Mouse (Mus musculus) forebrain, embryonic 16.5 days (tissue): Measurements from ENCODE around the gene Atp6v0a1. TPM values are rescaled to one million over a fixed set of nuclear protein-coding genes. Genes with fewer than 3 reads are reported as not detected.

Experiments
- ATAC-seq: fragments of 200-750 bp; cut with Nextera tagmentation; 2 replicates; pipeline ENCODE4 v1.8.0; 2017; ENCODE audit warnings: mild to moderate bottlenecking, moderate library complexity
- H3K27ac ChIP-seq: fragments of 300-500 bp; sonication (generic); 2 replicates; pipeline ENCODE4 v1.5.1; 2014; ENCODE audit warnings: low read length, control low read depth
- H3K27me3 ChIP-seq: fragments of 300-500 bp; sonication (generic); replicated peaks from 2 replicates; pipeline ENCODE4 v1.6.1; 2014; ENCODE audit warnings: low read length; ENCODE audit not compliant: control insufficient read depth, insufficient read depth
- H3K36me3 ChIP-seq: fragments of 300-500 bp; sonication (generic); 2 replicates; pipeline ENCODE4 v1.6.1; 2014; ENCODE audit not compliant: control insufficient read depth, insufficient read depth
- H3K4me1 ChIP-seq: fragments of 300-500 bp; sonication (generic); replicated peaks from 2 replicates; pipeline ENCODE4 v1.6.1; 2014; ENCODE audit warnings: low read length; ENCODE audit not compliant: control insufficient read depth, insufficient read depth
- H3K4me2 ChIP-seq: fragments of 300-500 bp; sonication (generic); 2 replicates; pipeline ENCODE4 v1.6.1; 2014; ENCODE audit warnings: mild to moderate bottlenecking, low read length, control low read depth
- H3K4me3 ChIP-seq: fragments of 300-500 bp; sonication (generic); replicated peaks from 2 replicates; pipeline ENCODE4 v1.5.1; 2014; ENCODE audit warnings: mild to moderate bottlenecking, low read length, control low read depth
- H3K9ac ChIP-seq: fragments of 300-500 bp; sonication (generic); replicated peaks from 2 replicates; pipeline ENCODE4 v1.6.1; 2014; ENCODE audit warnings: low read depth, low read length, control low read depth
- H3K9me3 ChIP-seq: fragments of 300-500 bp; sonication (generic); 2 replicates; pipeline ENCODE4 v1.6.1; 2016; ENCODE audit warnings: low read length; ENCODE audit not compliant: control insufficient read depth
- WGBS: fragments of 180-500 bp; shearing (Covaris S2); extraction: QIAGEN DNeasy Blood & Tissue Kit; methylation state at CpG from one replicate; pipeline ENCODE4 v1.1.7; 2014; 5-methylcytosine and 5-hydroxymethylcytosine counted together
- polyA plus RNA-seq: library from polyadenylated mRNA; unstranded; fragments of >200 nt; fragmentation: Nextera tagmentation; extraction: Ambion mirVana; gene quantifications from 2 replicates; pipeline ENCODE4 v1.2.1, GENCODE M21; 2015

The Atp6v0a1 gene
- polyA plus RNA-seq = 90.6 and 111 TPM in 2 replicates

DNA sequence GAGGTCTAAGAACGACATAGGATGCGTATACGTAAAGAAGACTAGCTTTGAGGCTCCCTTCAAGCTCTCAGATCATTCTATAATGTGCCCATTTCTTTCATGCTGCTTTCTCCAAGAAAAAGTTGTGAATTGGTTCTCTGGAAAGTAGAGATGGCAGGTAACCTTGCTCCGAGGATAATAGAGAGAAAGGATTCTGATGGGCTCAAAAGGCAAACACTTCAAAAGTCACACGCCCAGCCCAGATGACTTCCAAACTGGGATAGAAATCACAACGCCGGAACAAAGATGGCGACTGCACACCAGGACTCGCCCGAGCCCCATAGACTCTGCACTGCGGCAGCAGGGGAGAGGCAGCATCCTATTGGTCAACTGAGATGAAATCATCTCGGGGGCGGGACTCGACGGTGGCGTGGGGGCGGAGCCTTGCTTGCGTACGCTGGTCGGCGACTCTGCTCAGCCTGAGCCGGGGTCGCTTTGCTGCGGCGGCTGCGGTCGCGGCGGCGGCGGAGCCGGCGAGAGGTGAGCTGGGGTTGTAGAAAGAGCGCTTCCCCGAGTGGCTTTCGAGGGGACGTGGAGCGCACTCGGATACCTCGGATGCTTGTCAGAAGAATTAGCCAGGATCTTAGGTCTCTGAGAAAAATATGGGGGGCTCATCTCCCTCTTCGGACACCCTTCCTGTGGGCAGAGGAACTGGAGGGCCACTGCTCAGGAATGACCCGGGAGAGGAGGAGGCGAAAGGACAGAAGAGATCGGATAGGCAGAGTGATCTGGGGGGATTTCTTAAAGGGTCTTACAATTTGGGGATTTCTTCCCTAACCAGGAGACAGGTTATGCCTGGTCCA is at the start of gene Atp6v0a1:
Atp6v0a1 (plus strand) TSS at position 407 of the 842 bp plus-strand sequence.
- Histone ChIP-seq H3K4me1 (peaks cover 19% of the 10 kb centered on the region), H3K4me3 (peak within 1 kb of the TSS; percentile 65), H3K27me3 (0 out of 2 replicates have a peak, but pooled peaks cover 2% of the 10 kb centered on the region), H3K36me3 (peaks cover 3% of the 10 kb centered on the region; the same call in 1 of the 2 replicates), H3K27ac (peak within 1 kb of the TSS; percentile 88), H3K4me2 (peak within 1 kb of the TSS; percentile 51), H3K9me3 (no peaks in the 10 kb centered on the region), H3K9ac (peak within 1 kb of the TSS; percentile 77)
- ATAC-seq = peak; percentile 100
- WGBS = under 1% methylated on average over 44 of the region's 44 CpGs

DNA sequence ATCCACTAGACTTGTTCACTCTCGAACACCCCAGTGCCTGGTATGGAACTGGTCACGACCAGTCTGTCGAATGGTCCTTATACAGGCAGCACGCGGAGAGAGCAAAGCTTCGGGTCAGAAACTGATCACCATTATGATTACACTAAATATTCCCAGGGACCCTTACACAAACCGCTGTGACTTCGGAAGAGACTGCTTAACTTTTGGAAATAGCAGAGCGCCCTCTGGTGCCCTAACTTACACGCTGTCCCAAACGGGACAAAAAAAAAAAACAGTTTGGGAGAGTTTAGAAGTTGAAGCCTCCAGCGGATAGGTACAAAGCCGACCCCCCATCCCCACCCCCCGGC is 49.8 kb upstream of the Atp6v0a1 start:
- no peak overlapping the region; the same call in 1 of the 2 replicates for H3K4me2 ChIP-seq
- peaks cover 26% of the 10 kb centered on the region for H3K27me3 ChIP-seq
- no peaks in the 10 kb centered on the region for H3K36me3 ChIP-seq
- H3K9ac ChIP-seq = no peak overlapping the region
- no peak for ATAC-seq
- H3K4me3 ChIP-seq = no peak overlapping the region
- 3% methylated on average over 14 of the region's 14 CpGs for WGBS
- H3K9me3 ChIP-seq = no peaks in the 10 kb centered on the region
- no peak overlapping the region for H3K27ac ChIP-seq
- peaks cover 12% of the 10 kb centered on the region for H3K4me1 ChIP-seq

DNA sequence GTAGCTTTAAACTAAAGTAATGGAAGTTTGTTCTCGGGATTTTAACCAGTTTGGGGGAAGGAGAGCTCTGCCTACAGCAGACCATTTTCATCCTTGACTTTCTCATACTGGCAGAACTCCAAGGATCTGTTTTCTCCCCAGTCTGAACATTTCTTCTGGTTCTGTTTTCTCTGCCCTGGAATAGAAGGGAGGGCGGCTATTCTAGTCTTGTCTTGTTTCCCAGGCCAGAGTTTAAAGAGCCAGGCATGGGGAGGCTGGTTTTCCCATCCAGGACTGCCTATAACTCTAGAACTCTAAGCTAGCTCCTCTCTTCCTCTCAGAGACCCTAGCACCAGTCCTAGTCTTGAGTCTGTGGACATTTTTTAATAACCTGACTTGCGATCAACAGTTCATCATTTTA is 49.4 kb upstream of the Atp6v0a1 start:
- H3K27me3 ChIP-seq = peaks cover 26% of the 10 kb centered on the region
- no peak overlapping the region for H3K27ac ChIP-seq
- no peak overlapping the region for H3K4me2 ChIP-seq
- H3K9me3 ChIP-seq = no peaks in the 10 kb centered on the region
- H3K4me1 ChIP-seq = peaks cover 12% of the 10 kb centered on the region
- no peak for ATAC-seq
- H3K9ac ChIP-seq = no peak overlapping the region
- 30% methylated on average over 3 of the region's 3 CpGs for WGBS
- H3K4me3 ChIP-seq = no peak overlapping the region
- no peaks in the 10 kb centered on the region for H3K36me3 ChIP-seq

DNA sequence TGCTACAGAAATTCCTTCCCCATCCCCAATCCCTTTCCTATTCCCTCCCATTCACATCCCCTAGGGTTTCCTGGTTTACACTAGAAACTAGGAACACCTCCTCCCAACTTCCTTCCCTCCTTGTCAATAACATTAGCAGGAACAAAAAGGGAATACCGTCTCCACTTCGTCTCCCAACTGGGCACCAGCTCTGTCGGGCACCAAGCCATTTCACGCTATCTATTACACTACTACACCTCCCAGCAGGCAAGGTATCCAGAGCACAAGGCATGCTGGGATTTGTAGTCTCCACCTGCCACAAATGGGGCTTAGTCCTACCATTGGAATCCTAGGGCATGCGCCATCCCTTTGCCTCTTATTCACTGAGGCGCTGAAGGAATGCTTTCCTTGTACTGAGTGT is 48.7 kb upstream of the Atp6v0a1 start:
- ATAC-seq = peak; percentile 87
- peaks cover 12% of the 10 kb centered on the region for H3K4me1 ChIP-seq
- peaks cover 26% of the 10 kb centered on the region for H3K27me3 ChIP-seq
- H3K9ac ChIP-seq = no peak overlapping the region
- no peak overlapping the region for H3K4me3 ChIP-seq
- H3K4me2 ChIP-seq = peak overlapping the region; percentile 31; the same call in 1 of the 2 replicates
- no peak overlapping the region for H3K27ac ChIP-seq
- 3% methylated on average over 6 of the region's 6 CpGs for WGBS
- no peaks in the 10 kb centered on the region for H3K36me3 ChIP-seq
- no peaks in the 10 kb centered on the region for H3K9me3 ChIP-seq

DNA sequence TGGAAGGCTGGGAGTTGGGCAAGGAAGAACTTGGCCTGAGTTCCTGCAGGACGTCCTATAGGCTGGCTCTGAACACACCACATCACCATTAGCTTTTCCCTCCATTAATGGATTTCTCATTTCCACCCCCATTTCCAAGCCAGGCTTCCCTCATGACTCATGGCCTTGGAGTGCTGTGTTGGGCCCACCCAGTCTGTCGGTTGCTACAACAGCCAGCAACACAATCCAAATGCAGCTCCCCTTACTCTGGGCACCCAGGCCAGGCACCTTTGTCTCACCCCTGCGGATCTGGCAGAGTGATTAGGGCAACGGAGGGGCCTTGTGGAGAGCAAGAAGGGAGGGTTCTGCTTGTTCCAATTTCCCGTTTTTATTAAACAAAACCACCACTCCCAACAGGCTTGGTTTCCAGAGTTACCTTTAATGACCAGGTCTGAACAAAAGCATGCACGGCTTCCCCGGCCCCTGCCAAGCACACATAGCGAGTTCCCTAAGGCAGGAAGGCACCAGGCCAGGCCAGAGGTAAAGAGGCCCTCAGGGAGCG is 46.8 kb upstream of the Atp6v0a1 start:
- Histone ChIP-seq H3K4me3 (no peak overlapping the region), H3K27me3 (peaks cover 31% of the 10 kb centered on the region), H3K36me3 (no peaks in the 10 kb centered on the region), H3K4me1 (peaks cover 12% of the 10 kb centered on the region), H3K9ac (no peak overlapping the region), H3K27ac (no peak overlapping the region), H3K9me3 (no peaks in the 10 kb centered on the region), H3K4me2 (no peak overlapping the region)
- 42% methylated on average over 9 of the region's 9 CpGs for WGBS
- ATAC-seq = no peak

DNA sequence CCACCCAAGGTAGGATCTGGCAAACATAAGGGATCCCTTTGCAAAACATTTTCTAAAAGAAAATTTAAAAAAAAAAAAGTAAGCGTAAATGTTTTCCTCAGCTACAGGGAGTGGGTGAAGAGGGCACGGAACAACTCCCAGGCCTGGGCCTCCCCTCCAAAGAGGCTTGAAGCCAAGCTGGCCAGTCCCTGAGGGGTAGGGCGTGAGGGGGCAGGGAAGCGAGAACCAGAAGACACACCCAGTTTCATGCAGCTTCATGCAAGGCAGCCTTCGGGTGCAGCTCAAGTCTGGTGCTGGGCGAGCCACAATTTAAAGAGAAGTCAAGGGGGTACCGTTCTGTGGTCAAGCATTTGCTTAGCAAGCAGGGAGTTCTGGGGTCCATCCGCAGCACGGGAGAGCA is 45.6 kb upstream of the Atp6v0a1 start:
- no peak for ATAC-seq
- Histone ChIP-seq H3K9me3 (no peaks in the 10 kb centered on the region), H3K9ac (no peak overlapping the region), H3K36me3 (no peaks in the 10 kb centered on the region), H3K27me3 (peaks cover 29% of the 10 kb centered on the region), H3K4me2 (no peak overlapping the region), H3K4me3 (no peak overlapping the region), H3K27ac (no peak overlapping the region), H3K4me1 (peaks cover 9% of the 10 kb centered on the region)
- WGBS = 85% methylated on average over 9 of the region's 9 CpGs

DNA sequence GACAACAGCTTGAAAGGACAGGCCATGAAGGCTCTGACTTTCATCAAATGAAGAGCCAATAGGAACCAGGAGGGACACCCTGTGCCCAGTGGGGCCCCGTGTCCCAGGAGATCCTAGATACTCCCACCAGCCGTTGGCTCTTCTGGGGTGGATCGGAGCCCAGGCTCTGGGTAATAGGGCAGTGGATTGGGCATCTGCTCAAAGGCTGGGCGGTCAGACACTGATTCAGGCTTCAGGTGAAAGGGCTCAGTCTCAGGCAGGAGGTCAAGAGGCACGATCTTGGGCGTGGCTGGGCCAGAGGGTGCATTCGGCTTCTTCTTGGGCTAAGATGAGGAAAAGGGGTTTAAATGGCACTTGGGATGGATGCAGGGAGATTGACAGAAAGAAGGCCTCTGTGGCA is 45.1 kb upstream of the Atp6v0a1 start:
- Histone ChIP-seq H3K4me1 (peaks cover 4% of the 10 kb centered on the region; the same call in 1 of the 2 replicates), H3K4me3 (no peak overlapping the region), H3K27me3 (peaks cover 29% of the 10 kb centered on the region), H3K36me3 (no peaks in the 10 kb centered on the region), H3K27ac (no peak overlapping the region), H3K4me2 (no peak overlapping the region), H3K9ac (no peak overlapping the region), H3K9me3 (no peaks in the 10 kb centered on the region)
- 89% methylated on average over 7 of the region's 7 CpGs for WGBS
- ATAC-seq = no peak

DNA sequence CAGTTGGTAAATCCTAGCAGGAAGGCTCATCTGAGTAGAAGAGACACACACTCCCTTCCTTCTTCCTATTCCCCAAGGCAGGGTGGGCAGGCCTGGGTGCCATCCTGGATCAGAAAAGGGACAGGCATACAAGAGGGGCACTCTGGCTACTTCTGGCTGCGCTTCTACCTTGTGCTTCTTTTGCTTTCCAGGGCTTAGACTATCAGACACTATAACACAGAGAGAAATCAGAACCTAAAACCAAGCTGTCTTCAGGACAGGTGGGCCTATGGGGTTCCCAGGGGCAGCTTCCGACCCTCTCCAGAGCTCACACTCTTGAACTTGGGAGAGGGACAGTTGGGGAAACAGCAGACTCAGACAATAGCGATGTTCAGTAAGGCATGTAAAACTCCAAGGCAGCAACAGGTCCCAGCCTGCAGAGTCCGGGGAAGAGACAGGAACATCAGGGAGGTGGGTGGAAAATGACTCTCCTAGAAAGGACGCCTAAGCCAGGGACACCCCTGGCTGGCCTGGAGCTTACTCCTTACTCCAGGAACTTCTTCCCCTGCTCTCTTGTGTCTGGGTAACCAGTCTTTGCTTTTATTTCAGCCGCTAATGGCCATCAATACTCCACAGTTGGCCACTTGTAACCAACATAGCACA is 44.2 kb upstream of the Atp6v0a1 start:
- ATAC-seq = no peak
- Histone ChIP-seq H3K36me3 (no peaks in the 10 kb centered on the region), H3K27ac (no peak overlapping the region), H3K9me3 (no peaks in the 10 kb centered on the region), H3K27me3 (peaks cover 32% of the 10 kb centered on the region), H3K9ac (no peak overlapping the region), H3K4me1 (peaks cover 9% of the 10 kb centered on the region), H3K4me2 (no peak overlapping the region), H3K4me3 (no peak overlapping the region)
- WGBS = 80% methylated on average over 6 of the region's 6 CpGs

DNA sequence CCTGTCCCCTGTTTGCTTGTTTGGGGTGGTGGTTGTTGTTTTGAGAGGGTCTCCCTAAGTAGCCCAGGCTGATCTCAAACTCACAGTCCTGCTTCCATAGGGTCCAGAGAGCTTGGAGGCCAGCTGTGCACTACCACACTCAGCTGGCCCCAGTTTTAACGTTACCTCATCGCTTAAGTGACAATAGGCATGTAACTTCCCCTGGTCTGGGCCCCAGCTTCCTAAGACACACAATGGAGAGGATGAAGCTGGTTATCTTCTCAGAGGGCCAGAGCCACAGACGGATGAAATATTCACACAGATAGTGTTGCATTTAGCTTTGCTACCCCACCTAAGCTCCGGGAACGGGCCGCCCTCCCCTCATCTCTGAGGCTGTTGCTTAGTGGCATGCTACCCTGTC is 43.5 kb upstream of the Atp6v0a1 start:
- Histone ChIP-seq H3K4me2 (no peak overlapping the region), H3K4me1 (peaks cover 11% of the 10 kb centered on the region), H3K36me3 (no peaks in the 10 kb centered on the region), H3K27me3 (peaks cover 38% of the 10 kb centered on the region), H3K9me3 (no peaks in the 10 kb centered on the region), H3K9ac (no peak overlapping the region), H3K27ac (no peak overlapping the region), H3K4me3 (no peak overlapping the region)
- ATAC-seq = no peak
- WGBS = 73% methylated on average over 6 of the region's 6 CpGs
